Mouse (Mus musculus) left cerebral cortex, postnatal 36 days (tissue): ENCODE data around the gene Aqp12. TPM values are rescaled to one million over a fixed set of nuclear protein-coding genes. Genes with fewer than 3 reads are reported as not detected.
"Not testable (repeated sequence)": the region's sequence is repeated elsewhere in the genome, so short reads cannot be mapped to it uniquely, and the experiment has no call there.

Experiments used
- DNase-seq, 2 experiments: peaks; one replicate each; pipeline ENCODE4 v3.0.0; 2021 to 2022; ENCODE audit warnings: low spot score in 2 of 2, mixed read lengths in 1 of 2
- intact Hi-C: fragments of 180-260 bp; cut with DNase I; formaldehyde crosslinking; loops from one replicate; pipeline ENCODE4 v1.15.1; 2025
- total RNA-seq, 2 experiments: library from RNA; stranded (reverse); gene quantifications; 2 replicates each; pipeline ENCODE4 v1.2.3; 2021

Gene Aqp12
- not detected for total RNA-seq

DNA sequence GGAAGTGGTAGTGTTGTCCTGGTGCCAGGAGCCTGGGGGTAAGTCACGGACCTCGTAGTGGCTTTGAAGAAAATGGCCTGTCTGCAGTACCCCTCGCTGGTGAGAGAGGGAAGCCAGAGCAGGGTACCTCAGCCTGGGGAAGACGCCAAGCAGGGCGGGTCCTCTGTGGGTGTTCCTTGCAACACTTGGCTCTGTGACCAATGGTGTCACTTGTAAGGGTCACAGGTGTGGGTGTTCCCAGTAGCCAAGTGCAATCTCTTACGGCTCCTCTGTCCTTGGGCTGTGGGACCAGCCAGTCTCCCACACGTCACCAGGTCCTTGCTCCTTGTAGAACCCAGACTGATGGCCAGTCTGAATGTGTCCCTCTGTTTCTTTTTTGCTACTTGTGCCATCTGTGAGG lies at the start of gene Aqp12:
Aqp12 (plus strand) TSS at position 274 of the 400 bp plus-strand sequence.
- intact Hi-C loops: no loop called here
- no peak for DNase-seq

DNA sequence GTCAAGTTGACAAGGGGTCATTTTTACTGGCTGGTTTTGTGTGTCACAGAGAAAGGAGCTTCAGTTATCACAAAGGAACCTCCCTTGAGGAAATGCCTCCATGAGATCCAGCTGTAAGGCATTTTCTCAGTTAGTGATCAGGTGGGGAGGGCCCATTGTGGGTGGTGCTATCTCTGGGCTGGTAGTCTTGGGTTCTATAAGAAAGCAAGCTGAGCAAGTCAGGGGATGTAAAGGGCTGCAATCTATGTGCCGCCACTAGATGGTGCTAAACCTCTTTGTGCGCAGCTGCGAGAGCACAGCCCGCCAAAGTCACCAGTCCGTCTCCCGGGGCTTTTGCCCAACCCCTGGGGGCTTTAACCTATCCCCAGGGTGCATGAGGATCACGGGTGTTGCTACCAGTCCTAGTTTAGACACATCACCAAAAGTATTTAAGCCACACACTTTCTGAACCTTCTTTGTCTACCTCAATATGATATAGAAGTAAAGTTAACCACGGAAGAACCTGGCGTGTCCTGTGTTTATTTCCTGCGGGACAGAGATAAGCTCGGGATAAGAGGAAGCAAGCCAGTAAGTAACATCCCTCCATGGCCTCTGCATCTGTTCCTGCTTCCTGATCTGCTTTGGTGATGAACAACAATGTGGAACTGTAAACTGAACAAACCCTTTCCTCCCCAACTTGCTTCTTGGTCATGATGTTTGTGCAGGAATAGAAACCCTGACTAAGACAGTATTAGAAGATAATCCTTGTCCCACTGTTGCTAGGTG lies 49.4 kb upstream of the Aqp12 start:
- peak; percentile 62 to 72 for DNase-seq
- intact Hi-C loops: loop anchor here (2.0 kb wide), 1 partner anchor 54 kb away; no protein-coding TSS in a partner anchor

DNA sequence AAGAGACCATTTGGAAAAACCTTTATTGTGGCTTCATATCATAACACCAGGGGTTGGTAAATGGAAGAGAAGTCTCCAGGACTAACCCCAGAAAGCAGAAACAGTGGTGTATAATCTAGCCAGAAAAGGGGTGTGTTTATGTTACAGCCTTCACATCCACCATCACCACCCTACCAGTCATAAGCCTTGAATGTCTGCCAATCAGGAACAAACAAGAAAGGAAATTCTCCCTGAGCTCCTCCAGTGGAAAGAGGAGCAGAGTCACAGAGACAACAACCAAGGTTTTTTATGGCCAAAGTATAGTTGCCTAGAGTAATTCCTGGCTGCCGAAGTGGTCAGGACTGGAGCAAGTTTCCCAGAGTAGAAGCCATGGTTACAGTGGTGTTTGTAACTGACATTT lies 47.1 kb upstream of the Aqp12 start:
- intact Hi-C loops: no loop called here
- no peak for DNase-seq

DNA sequence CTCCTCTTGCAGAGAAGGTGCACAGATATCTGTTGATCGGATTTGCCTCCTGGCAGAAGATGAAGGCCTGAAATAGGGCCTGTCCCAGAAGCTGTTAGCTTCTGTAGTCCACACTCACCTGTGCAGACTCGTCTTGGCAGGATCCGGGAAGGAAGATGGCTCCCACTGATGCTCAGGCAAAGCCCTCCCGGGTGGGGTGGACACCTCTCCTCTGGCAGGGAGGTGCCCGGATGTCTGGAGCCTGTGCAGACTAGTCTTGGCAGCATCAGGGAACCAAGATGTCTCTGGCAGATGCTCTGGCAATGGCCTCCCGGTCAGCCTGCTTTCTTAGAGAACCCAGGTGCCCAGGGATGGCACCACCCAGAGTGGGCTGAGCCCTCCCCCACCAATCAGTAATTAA lies 35.3 kb upstream of the Aqp12 start:
- DNase-seq, intact Hi-C loops: not testable (repeated sequence)

DNA sequence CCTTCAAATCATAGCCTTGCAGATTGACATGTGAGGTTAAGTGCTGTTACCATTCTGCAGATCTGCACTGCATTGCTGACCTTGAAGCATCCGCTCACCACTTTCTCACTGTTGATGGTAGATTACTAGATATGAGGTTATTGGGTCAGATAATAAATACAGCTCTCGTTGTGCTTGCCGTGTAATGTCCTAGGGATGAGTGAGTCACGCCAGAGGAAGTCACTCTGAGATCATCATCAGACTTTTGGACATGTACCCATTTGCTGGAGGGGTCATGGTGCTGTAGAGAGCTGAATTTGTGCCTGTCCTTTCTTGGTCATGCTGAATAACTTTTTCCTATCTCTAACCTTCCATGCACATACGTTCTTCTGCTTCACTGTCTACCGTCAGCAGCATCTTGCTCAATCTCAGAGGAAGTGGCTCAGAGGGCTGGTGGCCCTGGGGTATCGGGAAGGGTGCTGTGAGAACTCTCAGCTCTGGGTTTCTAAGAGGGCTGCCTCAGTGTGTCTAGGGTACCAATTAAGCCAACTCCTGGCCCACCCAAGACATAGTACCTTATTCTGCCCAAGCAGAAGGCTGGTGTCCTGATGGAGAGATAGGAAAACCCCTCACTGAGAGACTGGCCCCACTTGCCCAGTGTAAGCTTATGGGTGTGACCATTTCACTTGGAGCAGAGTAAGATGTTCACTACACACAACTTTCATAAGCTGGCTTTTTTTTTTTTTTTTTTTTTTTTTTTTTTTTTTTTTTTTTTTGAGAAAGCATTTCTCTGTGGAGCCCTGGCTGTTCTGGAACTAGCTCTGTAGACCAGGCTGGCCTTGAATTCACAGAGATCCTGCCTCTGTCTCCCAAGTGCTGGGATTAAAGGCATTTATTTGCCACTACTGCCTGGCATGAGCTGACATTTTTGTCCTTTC lies 34.0 kb upstream of the Aqp12 start:
- intact Hi-C loops: no loop called here
- no peak for DNase-seq

DNA sequence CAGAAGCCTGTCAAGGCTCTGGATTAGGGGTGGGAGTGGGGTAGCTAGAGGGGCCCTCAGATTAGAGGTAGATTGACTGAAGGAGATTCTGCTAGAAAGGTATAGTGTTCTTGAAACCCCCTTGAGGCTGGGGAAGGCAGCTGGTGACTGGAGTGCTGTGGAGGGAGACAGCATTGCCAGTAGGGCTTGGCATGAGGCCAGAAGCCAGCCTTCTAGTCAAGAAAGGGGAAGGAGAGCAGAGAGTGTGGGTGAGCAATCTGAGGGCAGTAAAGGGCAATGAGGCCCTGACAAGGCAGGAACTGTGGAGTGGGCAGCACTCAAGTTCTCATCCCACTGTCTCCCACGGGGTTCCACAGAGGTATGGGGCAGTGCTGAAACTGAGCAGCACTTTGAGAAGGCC lies 33.3 kb upstream of the Aqp12 start:
- intact Hi-C loops: no loop called here
- DNase-seq: no peak

DNA sequence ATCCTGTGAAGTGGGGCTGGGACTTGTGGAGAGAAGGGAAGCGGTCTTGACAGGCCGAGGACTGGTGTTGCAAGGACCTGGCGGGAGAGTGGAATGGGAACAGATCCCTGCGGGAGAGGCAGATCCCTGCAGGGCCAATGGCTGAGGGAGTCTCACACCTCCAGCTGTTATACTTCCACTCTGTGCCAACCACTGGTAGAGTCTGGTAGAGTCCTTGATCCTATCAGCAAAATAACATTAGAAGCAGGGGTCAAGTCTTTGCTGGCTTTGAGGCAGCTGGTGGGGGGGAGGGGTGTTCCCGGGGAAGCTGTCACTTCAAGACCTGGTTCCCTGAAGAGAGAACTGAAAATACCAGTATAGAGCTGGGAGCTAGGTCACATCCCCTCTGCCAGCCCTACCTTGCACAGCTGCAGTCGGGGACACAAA lies 30.0 kb upstream of the Aqp12 start:
- intact Hi-C loops: no loop called here
- no peak for DNase-seq

DNA sequence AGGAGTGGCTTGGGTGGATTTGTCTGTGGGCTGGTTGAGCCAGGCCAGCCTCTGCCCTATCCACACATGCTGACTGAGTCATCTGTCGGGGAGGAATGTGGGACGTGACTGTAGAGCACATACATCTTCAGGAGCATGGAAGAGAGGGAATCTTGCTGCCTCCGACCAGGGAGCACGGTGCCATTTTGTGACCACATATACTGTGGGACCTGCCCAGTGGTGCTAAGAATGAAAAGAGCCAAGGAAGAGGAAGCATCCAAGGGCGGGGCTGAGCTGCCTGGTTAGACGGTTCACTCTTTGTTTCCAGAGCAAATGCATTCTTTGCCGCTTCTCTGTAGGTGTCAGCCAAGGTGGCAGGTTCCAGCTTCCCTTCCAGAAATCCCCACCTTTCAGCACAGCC lies 27.5 kb upstream of the Aqp12 start:
- no peak for DNase-seq
- intact Hi-C loops: no loop called here

DNA sequence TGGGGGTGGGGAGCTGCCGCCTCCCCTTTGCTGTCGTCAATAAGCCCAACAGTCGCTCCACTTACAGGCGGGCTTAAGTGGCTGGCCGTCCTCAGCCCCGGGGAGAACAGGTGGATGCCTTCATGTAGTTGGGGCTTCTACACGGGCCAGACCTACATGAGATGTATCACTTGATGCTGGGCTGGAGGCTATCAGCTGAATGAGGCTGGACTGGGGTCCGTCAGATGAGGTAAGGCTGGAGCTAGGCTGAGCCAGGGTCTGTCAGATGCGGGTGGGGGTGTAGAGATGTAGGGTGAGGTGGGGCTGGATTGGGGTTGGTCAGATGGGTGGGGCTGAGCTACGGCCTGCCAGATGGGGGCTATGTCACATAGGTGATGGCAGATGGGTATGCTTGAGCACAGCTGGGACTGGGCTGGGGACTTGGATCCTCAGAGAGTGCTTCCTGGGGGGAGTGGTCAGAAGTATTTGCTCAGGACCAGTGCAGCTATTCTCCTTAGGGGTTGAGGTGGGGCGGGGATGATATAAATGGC lies 27.0 kb upstream of the Aqp12 start:
- DNase-seq: no peak
- intact Hi-C loops: no loop called here

DNA sequence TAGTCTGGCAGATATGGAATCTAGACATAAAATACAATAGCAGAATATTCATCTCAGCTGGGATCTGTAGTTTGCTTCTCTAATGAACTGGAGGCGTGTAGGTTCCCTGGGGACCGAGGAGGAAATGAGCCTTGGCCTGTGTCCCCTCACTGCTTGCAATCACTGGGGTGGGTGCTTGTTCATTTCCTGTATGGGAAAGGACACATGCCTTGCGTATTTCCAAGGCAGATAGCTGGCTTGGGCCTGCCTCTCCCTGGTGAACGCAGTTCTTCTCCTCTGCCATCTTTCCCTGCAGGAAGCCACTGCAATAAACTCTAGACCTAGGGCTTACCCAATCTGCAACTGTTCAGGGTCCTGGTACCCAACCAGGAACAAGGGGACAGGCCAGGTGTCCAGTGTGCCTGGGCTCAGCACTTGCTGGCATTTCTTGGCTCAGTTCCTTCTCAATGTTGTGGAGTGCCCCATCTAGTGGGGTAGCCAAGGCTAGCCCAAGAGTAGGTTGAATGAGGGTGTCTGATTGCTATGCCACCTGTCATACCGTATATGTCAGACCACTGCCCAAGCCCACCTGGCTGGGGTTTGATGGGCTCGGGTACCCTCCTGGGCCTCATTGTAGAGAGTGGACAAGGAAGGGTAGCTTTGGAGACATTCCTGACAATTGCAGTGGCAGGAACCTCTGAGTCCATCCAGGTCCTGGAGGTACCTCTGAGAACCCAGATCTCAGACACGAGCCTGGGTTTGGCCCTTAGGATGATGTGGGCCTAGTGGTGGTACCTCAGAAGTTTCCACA lies 24.9 kb upstream of the Aqp12 start:
- DNase-seq: no peak
- intact Hi-C loops: no loop called here

DNA sequence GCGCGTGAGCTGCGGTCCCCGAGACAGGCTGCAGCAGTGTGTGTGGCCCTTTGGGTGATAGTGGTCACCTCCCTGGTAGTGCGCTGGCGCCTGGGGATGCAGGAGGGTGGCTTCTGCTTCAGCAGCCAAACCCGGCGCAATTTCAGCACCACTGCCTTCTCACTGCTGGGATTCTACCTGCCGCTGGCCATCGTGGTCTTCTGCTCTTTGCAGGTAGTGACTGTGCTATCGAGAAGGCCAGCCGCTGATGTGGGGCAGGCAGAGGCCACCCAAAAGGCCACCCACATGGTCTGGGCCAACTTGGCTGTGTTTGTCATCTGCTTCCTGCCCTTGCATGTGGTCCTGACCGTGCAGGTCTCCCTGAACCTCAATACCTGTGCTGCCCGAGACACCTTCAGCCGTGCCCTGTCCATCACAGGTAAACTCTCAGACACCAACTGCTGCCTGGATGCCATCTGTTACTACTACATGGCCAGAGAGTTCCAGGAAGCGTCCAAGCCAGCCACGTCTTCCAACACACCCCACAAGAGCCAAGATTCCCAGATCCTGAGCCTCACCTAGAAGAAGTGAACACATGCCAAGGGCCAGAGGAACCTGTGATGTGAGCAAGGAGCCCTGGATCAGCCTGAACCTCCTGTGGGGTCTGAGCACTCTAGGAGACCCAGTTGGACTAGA lies 23.1 kb upstream of the Aqp12 start:
- intact Hi-C loops: no loop called here
- no peak for DNase-seq

DNA sequence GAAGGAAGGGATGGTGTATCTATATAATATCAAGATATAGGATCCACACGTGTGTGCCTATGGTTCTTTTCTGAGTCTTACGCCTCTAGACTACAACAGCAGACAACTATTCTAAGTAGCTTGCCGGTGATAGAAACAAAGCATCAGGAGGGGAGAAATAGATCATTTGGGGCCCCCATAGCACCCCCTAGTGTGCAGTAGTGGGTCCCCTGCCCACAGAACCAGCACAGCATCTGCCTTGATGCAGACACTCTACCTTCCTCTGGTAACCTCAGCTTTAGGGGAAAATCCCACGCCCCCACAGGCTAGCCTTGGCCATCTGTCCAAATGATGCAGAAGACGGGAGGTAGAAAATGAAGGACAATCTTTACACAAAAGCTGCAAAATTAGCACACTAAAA lies 21.1 kb upstream of the Aqp12 start:
- intact Hi-C loops: no loop called here
- DNase-seq: no peak

DNA sequence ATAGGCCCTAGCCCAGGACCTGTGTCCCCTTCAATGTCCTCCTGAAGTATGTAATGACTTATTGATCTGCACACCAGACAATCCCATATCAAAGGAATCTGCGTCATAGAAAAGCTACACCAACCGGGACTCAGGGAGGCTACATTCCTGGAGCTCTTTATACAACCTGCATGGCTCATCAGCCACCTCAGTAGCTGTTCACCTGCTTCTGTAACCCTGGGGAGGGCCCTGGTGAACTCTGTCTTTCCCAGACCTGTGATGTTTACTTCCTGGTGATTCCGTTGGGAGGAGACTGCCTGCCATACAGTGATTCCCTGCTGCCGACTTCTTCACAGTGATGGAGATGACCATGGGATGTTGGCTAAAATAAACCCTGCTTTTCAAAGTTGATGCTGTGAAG lies 17.2 kb upstream of the Aqp12 start:
- intact Hi-C loops: no loop called here
- no peak for DNase-seq

DNA sequence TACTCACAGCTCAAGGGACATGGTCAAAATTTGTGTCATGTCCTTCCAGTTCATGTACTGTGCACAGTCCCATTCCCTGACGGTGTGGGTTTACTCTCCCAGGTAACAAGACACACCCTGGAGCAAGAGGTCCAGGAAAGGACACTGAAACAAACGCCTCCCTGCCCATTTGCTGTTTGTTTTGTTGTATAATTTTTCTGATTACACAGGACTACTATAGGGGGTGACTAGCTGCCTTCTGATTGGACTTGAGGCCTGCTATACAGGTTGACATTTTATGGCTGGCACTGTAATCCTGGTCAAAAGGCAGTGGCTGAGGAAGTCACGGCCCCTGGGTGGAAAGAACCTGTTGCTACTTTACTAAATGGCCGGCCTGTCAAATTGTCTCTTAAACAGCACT lies 16.2 kb upstream of the Aqp12 start:
- DNase-seq: no peak
- intact Hi-C loops: no loop called here

DNA sequence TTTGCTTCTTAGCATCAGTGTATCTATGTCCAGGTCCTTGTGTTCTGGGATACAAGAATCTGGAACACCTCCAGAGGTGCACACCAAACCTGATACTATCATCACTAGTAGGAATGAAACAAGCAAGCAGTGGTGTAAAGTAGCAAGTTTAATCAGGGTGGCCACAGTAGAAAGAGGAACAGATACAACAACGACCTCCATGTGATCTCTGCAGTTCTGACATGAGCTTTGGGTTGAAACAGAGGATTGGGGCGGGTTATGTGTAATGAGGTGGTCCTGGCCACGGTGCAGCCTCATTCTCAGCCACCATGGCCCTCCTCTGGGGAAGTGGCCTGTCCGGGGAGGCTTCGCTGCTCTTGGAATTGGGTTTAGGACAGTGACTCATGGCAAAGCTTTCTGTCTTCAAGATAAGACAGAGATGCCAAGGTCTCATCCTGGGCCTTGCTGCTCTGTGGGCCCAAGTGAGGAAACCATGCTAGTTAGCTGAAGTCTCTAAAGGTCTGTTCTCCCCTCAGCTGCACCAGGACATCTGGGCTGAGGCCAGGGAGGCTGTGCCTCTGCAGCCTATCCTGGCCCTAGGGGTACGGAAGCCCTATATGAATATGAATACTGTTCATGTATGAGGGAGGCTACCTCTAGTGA lies 13.8 kb upstream of the Aqp12 start:
- no peak for DNase-seq
- intact Hi-C loops: no loop called here

DNA sequence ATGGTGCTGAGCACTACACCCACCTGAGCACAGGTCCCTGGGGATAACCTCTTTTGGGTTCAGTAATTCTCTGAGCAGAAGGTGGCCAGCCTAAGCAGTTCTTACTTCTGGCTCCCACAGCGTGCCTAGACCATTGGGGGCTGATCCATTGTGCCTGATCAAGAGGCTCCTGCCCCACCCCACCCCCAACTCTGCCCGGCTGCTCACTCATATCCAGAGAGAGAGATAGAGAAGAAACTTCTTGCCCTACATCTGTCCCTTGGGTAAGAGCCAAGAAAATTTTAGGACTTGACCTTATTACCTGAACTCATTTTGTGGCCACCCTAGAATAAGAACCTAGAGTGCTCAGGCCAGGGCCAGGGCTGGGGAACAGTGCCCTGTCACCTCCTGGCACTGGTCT lies 13.3 kb upstream of the Aqp12 start:
- DNase-seq: no peak
- intact Hi-C loops: no loop called here

DNA sequence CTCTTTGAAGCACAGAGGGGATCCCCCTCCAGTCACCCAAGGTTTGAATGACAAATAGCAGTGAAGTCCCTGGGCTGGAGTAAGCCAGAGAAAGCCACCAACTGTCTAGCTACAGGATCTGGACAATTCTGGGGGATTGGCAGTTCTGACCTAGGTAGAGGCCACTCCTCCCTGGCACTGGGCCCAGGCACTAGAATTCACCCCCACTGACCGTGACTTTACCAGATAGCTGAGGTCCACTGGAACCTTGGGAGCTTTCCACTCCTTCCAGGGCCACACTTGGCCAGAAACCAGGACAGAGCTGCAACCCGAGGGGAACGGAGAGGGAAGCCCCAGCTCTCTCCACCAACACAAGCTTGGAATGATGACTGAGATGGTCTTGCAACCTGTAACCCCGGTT lies 3.1 kb downstream of the Aqp12 start:
- no peak for DNase-seq
- intact Hi-C loops: no loop called here

DNA sequence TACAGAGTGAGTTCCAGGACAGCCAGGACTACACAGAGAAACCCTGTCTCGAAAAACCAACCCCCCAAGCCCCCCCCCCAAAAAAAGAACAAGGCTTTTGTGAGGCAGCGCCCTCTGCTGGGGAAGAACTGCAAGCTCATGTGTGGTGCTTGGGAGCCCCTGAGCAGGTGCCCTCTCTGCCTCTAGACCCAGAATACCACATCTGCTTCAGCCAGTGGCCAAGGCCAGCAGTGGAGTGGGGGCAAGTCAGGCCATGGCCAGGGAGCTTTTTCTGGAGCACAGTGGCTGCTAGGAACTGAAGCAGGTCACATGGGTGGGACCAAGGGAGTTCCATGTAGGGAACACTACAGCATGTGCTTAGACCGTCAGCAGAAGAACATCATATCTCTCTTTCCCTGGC lies 4.6 kb downstream of the Aqp12 start:
- intact Hi-C loops: loop anchor here (2.0 kb wide), 1 partner anchor 54 kb away; no protein-coding TSS in a partner anchor
- no peak for DNase-seq

DNA sequence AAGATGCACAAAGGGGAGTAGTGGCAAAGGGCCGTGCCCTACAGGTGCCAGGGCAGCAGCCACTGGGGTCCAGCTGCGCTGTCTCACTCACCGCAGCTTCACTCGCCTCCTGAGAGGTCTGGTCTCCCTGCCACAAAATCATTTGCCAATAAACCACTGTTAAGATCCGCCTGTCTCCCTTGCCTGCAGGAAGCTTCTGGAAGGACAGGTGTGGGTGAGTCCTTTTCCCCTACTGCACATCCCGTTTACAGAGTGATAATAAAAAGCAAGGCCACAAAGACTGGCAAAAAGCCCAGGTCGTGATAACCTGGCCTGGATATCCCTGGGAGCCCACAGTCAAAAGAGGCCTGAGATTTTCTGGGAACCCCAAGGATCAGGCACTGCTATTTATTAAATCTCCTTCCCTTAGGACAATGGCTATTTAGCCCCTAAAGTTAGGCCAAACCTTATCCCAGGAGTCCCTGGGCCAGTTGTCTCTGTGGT lies 6.0 kb downstream of the Aqp12 start:
- intact Hi-C loops: no loop called here
- no peak for DNase-seq
